Mouse (Mus musculus) kidney, postnatal 0 days (tissue): ENCODE measurements around the gene Ppp1r1b. TPM values are rescaled to one million over a fixed set of nuclear protein-coding genes. Genes with fewer than 3 reads are reported as not detected.

ENCODE experiments used
- ATAC-seq: fragments of 200-750 bp; cut with Nextera tagmentation; replicated peaks from 2 replicates; pipeline ENCODE4 v1.8.0; 2017; ENCODE audit warnings: low read depth, moderate number of reproducible peaks, moderate TSS enrichment, moderate library complexity; ENCODE audit not compliant: low FRiP score
- DNase-seq: peaks from one replicate; pipeline ENCODE4 v3.0.0-alpha.2; 2016; ENCODE audit warnings: low spot score
- H3K27ac ChIP-seq: fragments of 300-500 bp; sonication (generic); 2 replicates; pipeline ENCODE4 v1.5.1; 2014; ENCODE audit warnings: mild to moderate bottlenecking
- H3K27me3 ChIP-seq: fragments of 300-500 bp; sonication (generic); 2 replicates; pipeline ENCODE4 v1.6.1; 2014; ENCODE audit warnings: low read length, mixed read lengths; ENCODE audit not compliant: insufficient read depth
- H3K36me3 ChIP-seq: fragments of 300-500 bp; sonication (generic); 2 replicates; pipeline ENCODE4 v1.6.1; 2014; ENCODE audit warnings: low read length, mixed read lengths; ENCODE audit not compliant: insufficient read depth
- H3K4me1 ChIP-seq: fragments of 300-500 bp; sonication (generic); replicated peaks from 2 replicates; pipeline ENCODE4 v1.6.1; 2014; ENCODE audit warnings: antibody characterized with exemption, low read length, mixed read lengths; ENCODE audit not compliant: insufficient read depth
- H3K4me2 ChIP-seq: fragments of 300-500 bp; sonication (generic); 2 replicates; pipeline ENCODE4 v1.6.1; 2014; ENCODE audit warnings: mild to moderate bottlenecking, low read length, moderate library complexity, mixed read lengths
- H3K4me3 ChIP-seq: fragments of 300-500 bp; sonication (generic); replicated peaks from 2 replicates; pipeline ENCODE4 v1.5.1; 2014; ENCODE audit warnings: low read depth, low read length
- H3K9ac ChIP-seq: fragments of 300-500 bp; sonication (generic); 2 replicates; pipeline ENCODE4 v1.6.1; 2014; ENCODE audit warnings: low read depth, low read length
- H3K9me3 ChIP-seq: fragments of 300-500 bp; sonication (generic); replicated peaks from 2 replicates; pipeline ENCODE4 v1.6.1; 2016; ENCODE audit warnings: low read length, inconsistent platforms, mixed read lengths
- CTCF ChIP-seq: IDR thresholded peaks from 2 replicates; pipeline ENCODE4 v1.5.1; 2016; ENCODE audit warnings: antibody characterized with exemption, low read depth, mild to moderate bottlenecking, moderate library complexity
- WGBS: fragments of 180-500 bp; shearing (Covaris S2); extraction: QIAGEN DNeasy Blood & Tissue Kit; methylation state at CpG from one replicate; pipeline ENCODE4 v1.1.7; 2014; 5-methylcytosine and 5-hydroxymethylcytosine counted together
- polyA plus RNA-seq: library from polyadenylated mRNA; unstranded; fragments of >200 nt; fragmentation: Nextera tagmentation; extraction: Ambion mirVana; gene quantifications from 2 replicates; pipeline ENCODE4 v1.2.1, GENCODE M21; 2015

Gene Ppp1r1b
- polyA plus RNA-seq, 1 experiment from 2014 or later: 12.1 TPM

GRCm38 (mm10) chr11:98397946-98398345 lies 49.7 kb downstream of the Ppp1r1b start:
- no peak for ATAC-seq
- no peaks in the 10 kb centered on the region for H3K36me3 ChIP-seq
- H3K27me3 ChIP-seq: no peaks in the 10 kb centered on the region
- WGBS: 95% methylated on average over 7 of the region's 7 CpGs
- DNase-seq: no peak
- no peak overlapping the region for H3K9ac ChIP-seq
- no peak overlapping the region for H3K27ac ChIP-seq
- H3K9me3 ChIP-seq: no peaks in the 10 kb centered on the region
- TF ChIP-seq CTCF: no peak
- H3K4me1 ChIP-seq: peaks cover 23% of the 10 kb centered on the region
- no peak overlapping the region for H3K4me3 ChIP-seq
- H3K4me2 ChIP-seq: no peak overlapping the region

- ATAC-seq (peak; percentile 86), DNase-seq (peak; percentile 96)
- Histone ChIP-seq H3K27ac (peak within 1 kb of the TSS; percentile 98), H3K4me2 (peak within 1 kb of the TSS; percentile 81), H3K4me1 (peaks cover 4% of the 10 kb centered on the region), H3K36me3 (no peaks in the 10 kb centered on the region), H3K4me3 (peak within 1 kb of the TSS; percentile 63), H3K27me3 (no peaks in the 10 kb centered on the region), H3K9me3 (no peaks in the 10 kb centered on the region), H3K9ac (peak within 1 kb of the TSS; percentile 81)
- under 1% methylated on average over 40 of the region's 40 CpGs for WGBS
- no peak for TF ChIP-seq CTCF
Observed at GRCm38 (mm10) chr11:98400161-98400726, 52.0 kb downstream of the Ppp1r1b start, which contains the start of gene Pgap3. Pgap3 (minus strand) TSS chr11:98400490.

GRCm38 (mm10) chr11:98400816-98401215 lies 52.6 kb downstream of the Ppp1r1b start:
- H3K4me3 ChIP-seq: peak overlapping the region; percentile 63
- H3K27ac ChIP-seq: peak overlapping the region; percentile 98
- peak; percentile 57; the same call in 1 of the 2 replicates for ATAC-seq
- H3K9ac ChIP-seq: peak overlapping the region; percentile 81
- H3K4me1 ChIP-seq: peaks cover 4% of the 10 kb centered on the region
- no peaks in the 10 kb centered on the region for H3K9me3 ChIP-seq
- no peak for TF ChIP-seq CTCF
- H3K4me2 ChIP-seq: peak overlapping the region; percentile 81
- WGBS: 38% methylated on average over 3 of the region's 3 CpGs
- peak; percentile 50 for DNase-seq
- H3K27me3 ChIP-seq: no peaks in the 10 kb centered on the region
- no peaks in the 10 kb centered on the region for H3K36me3 ChIP-seq

DNA sequence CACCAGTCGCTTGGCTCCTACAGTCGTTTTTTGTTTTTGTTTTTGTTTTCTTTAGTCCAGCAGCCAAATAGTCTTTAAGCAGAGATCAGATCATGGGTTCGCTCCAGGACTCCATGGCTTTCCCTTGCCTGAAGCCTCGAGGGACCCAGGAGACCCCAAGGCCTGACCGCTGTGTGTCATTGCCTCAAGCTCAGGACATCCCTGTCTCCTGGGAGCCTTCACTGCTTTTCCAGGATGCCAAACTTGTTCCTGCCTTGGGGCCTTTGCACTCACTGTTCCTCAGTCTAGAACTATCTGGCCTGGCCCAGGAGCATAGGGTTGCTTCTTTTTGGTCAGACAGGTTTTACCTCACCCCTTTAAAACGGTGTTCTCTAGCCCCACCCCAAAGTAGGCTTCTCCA lies 58.4 kb downstream of the Ppp1r1b start:
- H3K27ac ChIP-seq: no peak overlapping the region
- no peak for DNase-seq
- 52% methylated on average over 6 of the region's 6 CpGs for WGBS
- H3K36me3 ChIP-seq: no peaks in the 10 kb centered on the region
- no peak overlapping the region for H3K9ac ChIP-seq
- H3K9me3 ChIP-seq: no peaks in the 10 kb centered on the region
- H3K4me2 ChIP-seq: no peak overlapping the region
- no peaks in the 10 kb centered on the region for H3K27me3 ChIP-seq
- no peak for ATAC-seq
- TF ChIP-seq CTCF: no peak
- no peak overlapping the region for H3K4me3 ChIP-seq
- peaks cover 14% of the 10 kb centered on the region for H3K4me1 ChIP-seq

Other genes with a start within 250 kb of the Ppp1r1b start
- gene Fbxl20, start 198.0 kb upstream of the Ppp1r1b start, polyA plus RNA-seq: 15.5 and 16.5 TPM in 2 replicates
- 47.0 and 54.7 TPM in 2 replicates for gene Med1, start 155.1 kb upstream of the Ppp1r1b start, polyA plus RNA-seq
- 6.1 and 6.4 TPM in 2 replicates for gene Cdk12, start 145.3 kb upstream of the Ppp1r1b start, polyA plus RNA-seq
- gene Neurod2, start 18.8 kb upstream of the Ppp1r1b start, polyA plus RNA-seq: not detected in 2 replicates
- 42.4 and 42.8 TPM in 2 replicates for gene Stard3, start 10.0 kb downstream of the Ppp1r1b start, polyA plus RNA-seq
- 1.8 and 2.1 TPM in 2 replicates for gene Tcap, start 35.4 kb downstream of the Ppp1r1b start, polyA plus RNA-seq
- gene Pnmt, start 38.0 kb downstream of the Ppp1r1b start, polyA plus RNA-seq: 3.5 and 3.7 TPM in 2 replicates
- gene Pgap3, start 52.1 kb downstream of the Ppp1r1b start, polyA plus RNA-seq: 16.1 and 17.4 TPM in 2 replicates
- 36.1 and 41.1 TPM in 2 replicates for gene Erbb2, start 64.1 kb downstream of the Ppp1r1b start, polyA plus RNA-seq
- gene Mien1, start 90.6 kb downstream of the Ppp1r1b start, polyA plus RNA-seq: 155 and 158 TPM in 2 replicates
- gene Grb7, start 98.0 kb downstream of the Ppp1r1b start, polyA plus RNA-seq: 66.9 and 73.2 TPM in 2 replicates
- 0.26 and 0.29 TPM in 2 replicates for gene Ikzf3, start 197.6 kb downstream of the Ppp1r1b start, polyA plus RNA-seq
- gene Zpbp2, start 202.7 kb downstream of the Ppp1r1b start, polyA plus RNA-seq: 0.43 and 0.64 TPM in 2 replicates
- gene Ormdl3, start 239.0 kb downstream of the Ppp1r1b start, polyA plus RNA-seq: 50.1 and 51.3 TPM in 2 replicates
- gene Lrrc3c, start 249.9 kb downstream of the Ppp1r1b start, polyA plus RNA-seq: not detected in 2 replicates